8 mouse cellular contexts compared by ENCODE assay signal in genomic region chr13:43364985-43365824, GRCm38 (mm10). TPM values are rescaled to one million over a fixed set of nuclear protein-coding genes. Genes with fewer than 3 reads are reported as not detected.
DNase-seq lines count a peak whose midpoint lies in the region; ATAC-seq and TF ChIP-seq lines count a peak whose summit lies in the region.

Gene Sirt5, plus strand, starts transcription at chr13:43365496.

- peak; percentile 82 for TF ChIP-seq CTCF in bone marrow, adult 2 months (IDR thresholded peaks at IDR 0.05; ENCODE audit: control insufficient read depth, insufficient read depth, low read length)

- peak; percentile 93 for ATAC-seq in embryonic facial prominence, embryonic 15.5 days (ENCODE audit: insufficient number of reproducible peaks, low FRiP score, low TSS enrichment, low read depth)
- peak; percentile 94 for ATAC-seq in kidney, embryonic 15.5 days (replicated peaks; ENCODE audit: low FRiP score)
- peak; percentile 92 for ATAC-seq in monocyte, adult 5-6 weeks (replicated peaks; ENCODE audit: insufficient number of reproducible peaks, low FRiP score, low TSS enrichment, poor library complexity, severe bottlenecking)

- DNase-seq in 416B (ENCODE audit: low read depth) (peak; percentile 89), liver (peak; percentile 86)
- DNase-seq in heart, embryonic 10.5 days (ENCODE audit: low spot score) = peak; percentile 96
- DNase-seq in spleen, postnatal 4 days (ENCODE audit: low spot score in 2 of 2) = peak; percentile 85 to 94

- no peaks in the 10 kb centered on the region; the same call in 1 of the 2 replicates for H3K4me1 ChIP-seq in bone marrow, adult 2 months (ENCODE audit: control insufficient read depth, insufficient read depth, low read length)
- H3K4me1 ChIP-seq in embryonic facial prominence, embryonic 15.5 days = peaks cover 5% of the 10 kb centered on the region; the same call in 1 of the 2 replicates
- peaks cover 16% of the 10 kb centered on the region for H3K4me1 ChIP-seq in heart, embryonic 10.5 days
- H3K4me1 ChIP-seq in kidney, embryonic 15.5 days = peaks cover 13% of the 10 kb centered on the region

- TF ChIP-seq POLR2A in bone marrow, adult 2 months (IDR thresholded peaks at IDR 0.05; ENCODE audit: borderline replicate concordance, control insufficient read depth, low read depth, low read length) = 0 out of 2 replicates have a peak, but pooled peaks have one; percentile 36

- H3K27ac ChIP-seq in bone marrow, adult 2 months (ENCODE audit: control insufficient read depth, insufficient read depth, low read depth, low read length, poor library complexity) = peak within 1 kb of the TSS; percentile 28; the same call in 1 of the 2 replicates
- H3K27ac ChIP-seq in embryonic facial prominence, embryonic 15.5 days (replicated peaks) = 0 out of 2 replicates have a peak within 1 kb of the TSS, but pooled peaks have one; percentile 4
- peak within 1 kb of the TSS; percentile 94 for H3K27ac ChIP-seq in heart, embryonic 10.5 days
- H3K27ac ChIP-seq in kidney, embryonic 15.5 days = peak within 1 kb of the TSS; percentile 73

- no peaks in the 10 kb centered on the region for H3K9me3 ChIP-seq in embryonic facial prominence, embryonic 15.5 days (replicated peaks)
- H3K9me3 ChIP-seq in heart, embryonic 10.5 days = no peaks in the 10 kb centered on the region
- no peaks in the 10 kb centered on the region for H3K9me3 ChIP-seq in kidney, embryonic 15.5 days (replicated peaks)

- peak within 1 kb of the TSS; percentile 89 for H3K4me3 ChIP-seq in bone marrow, adult 2 months (replicated peaks; ENCODE audit: control insufficient read depth, low read depth, low read length)
- peak within 1 kb of the TSS; percentile 61 for H3K4me3 ChIP-seq in embryonic facial prominence, embryonic 15.5 days (replicated peaks)
- peak within 1 kb of the TSS; percentile 74 for H3K4me3 ChIP-seq in heart, embryonic 10.5 days
- peak within 1 kb of the TSS; percentile 66 for H3K4me3 ChIP-seq in kidney, embryonic 15.5 days (replicated peaks)

- H3K9ac ChIP-seq in embryonic facial prominence, embryonic 15.5 days = peak within 1 kb of the TSS; percentile 35
- peak within 1 kb of the TSS; percentile 68 for H3K9ac ChIP-seq in kidney, embryonic 15.5 days

- H3K4me2 ChIP-seq in embryonic facial prominence, embryonic 15.5 days (replicated peaks) = peak within 1 kb of the TSS; percentile 78
- peak within 1 kb of the TSS; percentile 87 for H3K4me2 ChIP-seq in kidney, embryonic 15.5 days

- 13% methylated on average over 42 of the region's 42 CpGs for WGBS in bone marrow, adult 2 months
- 15% methylated on average over 41 of the region's 42 CpGs for WGBS in embryonic facial prominence, embryonic 15.5 days
- WGBS in heart, embryonic 10.5 days = 14% methylated on average over 42 of the region's 42 CpGs
- WGBS in kidney, embryonic 15.5 days = 15% methylated on average over 42 of the region's 42 CpGs

- no peaks in the 10 kb centered on the region for H3K36me3 ChIP-seq in embryonic facial prominence, embryonic 15.5 days
- H3K36me3 ChIP-seq in heart, embryonic 10.5 days = no peaks in the 10 kb centered on the region
- H3K36me3 ChIP-seq in kidney, embryonic 15.5 days = no peaks in the 10 kb centered on the region

- H3K27me3 ChIP-seq in embryonic facial prominence, embryonic 15.5 days = no peaks in the 10 kb centered on the region
- no peaks in the 10 kb centered on the region for H3K27me3 ChIP-seq in heart, embryonic 10.5 days (ENCODE audit: insufficient read depth, poor library complexity, severe bottlenecking)
- no peaks in the 10 kb centered on the region for H3K27me3 ChIP-seq in kidney, embryonic 15.5 days

RNA-seq across cellular contexts. Expression of gene Sirt5, which starts in this region (rescaled TPM):
- polyA plus RNA-seq in bone marrow, adult 2 months (2011; ENCODE audit: insufficient read depth, insufficient read length, low replicate concordance, missing spikeins) = 2.6 and 9.7 TPM in 2 replicates
- 21.4 and 24.1 TPM in 2 replicates for polyA plus RNA-seq in embryonic facial prominence, embryonic 15.5 days (2015; fragmentation: Nextera tagmentation; extraction: Ambion mirVana)
- polyA plus RNA-seq in heart, embryonic 10.5 days (2016; fragmentation: Nextera tagmentation; extraction: Ambion mirVana) = 22.1 and 27.2 TPM in 2 replicates
- 19.6 and 21.5 TPM in 2 replicates for polyA plus RNA-seq in kidney, embryonic 15.5 days (2015; fragmentation: Nextera tagmentation; extraction: Ambion mirVana)
- 5.7 to 7.8 TPM (median 6.5 TPM) in 3 replicates for total RNA-seq in monocyte, adult 5-6 weeks (2017)

Comparison
In these comparisons a context has a peak if more than half of its experiments do, and no peak if none do; other contexts are left out.
1. Peak in every context shown above with its lines: DNase-seq, ATAC-seq, H3K4me3 ChIP-seq and H3K27ac ChIP-seq.
2. H3K27ac ChIP-seq: peak in every context shown above with its lines; median percentile 94 in heart, embryonic 10.5 days; 73 in kidney, embryonic 15.5 days; 28 in bone marrow, adult 2 months; 4 in embryonic facial prominence, embryonic 15.5 days.